Mouse (Mus musculus) CH12.LX (cell line): ENCODE measurements around the gene Tnfsf13b. TPM values are rescaled to one million over a fixed set of nuclear protein-coding genes. Genes with fewer than 3 reads are reported as not detected.

ENCODE experiments used
- DNase-seq: peaks from one replicate; pipeline ENCODE4 v3.0.0-alpha.2; 2013; ENCODE audit errors: extremely low read depth
- H3K27ac ChIP-seq: 2 replicates; pipeline ENCODE4 v1.5.1; 2012; ENCODE audit warnings: low read depth, mild to moderate bottlenecking, control low read depth, moderate library complexity; ENCODE audit not compliant: insufficient read depth
- H3K27me3 ChIP-seq: replicated peaks from 2 replicates; pipeline ENCODE3; 2012; ENCODE audit warnings: inconsistent platforms
- H3K36me3 ChIP-seq, 2 experiments: replicated peaks in 1 of 2; 2 replicates each; pipeline versions ENCODE3 to v1.6.1; 2012; ENCODE audit warnings: inconsistent platforms in 1 of 2, low read length in 1 of 2, mild to moderate bottlenecking in 1 of 2, mixed read lengths in 1 of 2, moderate library complexity in 1 of 2; ENCODE audit not compliant: control insufficient read depth in 1 of 2, insufficient read depth in 1 of 2
- H3K4me1 ChIP-seq, 2 experiments: 2 replicates each; pipeline ENCODE4 v1.6.1; 2012; ENCODE audit warnings: inconsistent platforms in 1 of 2, moderate library complexity in 1 of 2; ENCODE audit not compliant: insufficient read depth in 2 of 2, control insufficient read depth in 1 of 2
- H3K4me2 ChIP-seq: 2 replicates; pipeline ENCODE4 v1.6.1; 2012; ENCODE audit warnings: low read depth, mild to moderate bottlenecking, control low read depth; ENCODE audit not compliant: poor library complexity, insufficient read depth, severe bottlenecking
- H3K4me3 ChIP-seq, 3 experiments: fragments of 150-350 bp in 1 of 3; sonication (generic) in 1 of 3; replicated peaks in 1 of 3; 2 replicates each; pipeline versions ENCODE3 to v1.5.1; 2011 to 2012; ENCODE audit warnings: low read depth in 2 of 3, low read length in 2 of 3, mild to moderate bottlenecking in 2 of 3, moderate library complexity in 2 of 3, control low read depth in 1 of 3, improper control_type of control experiment in 1 of 3, inconsistent platforms in 1 of 3, mixed read lengths in 1 of 3; ENCODE audit not compliant: poor library complexity in 1 of 3
- H3K79me2 ChIP-seq: replicated peaks from 2 replicates; pipeline ENCODE4 v1.6.1; 2012; ENCODE audit warnings: mild to moderate bottlenecking, moderate library complexity; ENCODE audit not compliant: control insufficient read depth, poor library complexity, insufficient read depth, severe bottlenecking; ENCODE audit errors: extremely low read depth
- H3K9ac ChIP-seq: 2 replicates; pipeline ENCODE4 v1.6.1; 2012; ENCODE audit warnings: low read depth, mild to moderate bottlenecking, control low read depth, moderate library complexity; ENCODE audit not compliant: insufficient read depth
- H3K9me3 ChIP-seq: replicated peaks from 2 replicates; pipeline ENCODE3; 2012; ENCODE audit warnings: low read length, inconsistent platforms, mixed read lengths
- BHLHE40 ChIP-seq: IDR thresholded peaks from 2 replicates; pipeline ENCODE4 v1.6.1; 2011; ENCODE audit warnings: mild to moderate bottlenecking, low read depth, low read length, improper control_type of control experiment
- CHD1 ChIP-seq: IDR thresholded peaks from 2 replicates; pipeline ENCODE4 v1.6.1; 2012; ENCODE audit warnings: low read depth, low read length, improper control_type of control experiment, inconsistent platforms
- ETS1 ChIP-seq: conservative IDR thresholded peaks from 2 replicates; pipeline ENCODE4 v1.6.1; 2012; ENCODE audit warnings: low read depth, mild to moderate bottlenecking, inconsistent platforms, low read length, improper control_type of control experiment, moderate library complexity
- JUND ChIP-seq: conservative IDR thresholded peaks from 2 replicates; pipeline ENCODE4 v1.6.1; 2011; ENCODE audit warnings: low read depth, low read length, improper control_type of control experiment
- MEF2A ChIP-seq: IDR thresholded peaks from 2 replicates; pipeline ENCODE4 v1.6.1; 2014; ENCODE audit warnings: low read depth, mild to moderate bottlenecking, inconsistent platforms, low read length, improper control_type of control experiment, borderline replicate concordance
- MXI1 ChIP-seq: IDR thresholded peaks from 2 replicates; pipeline ENCODE4 v1.6.1; 2011; ENCODE audit warnings: mild to moderate bottlenecking, low read depth, low read length, improper control_type of control experiment
- MYC ChIP-seq: IDR thresholded peaks from 2 replicates; pipeline ENCODE4 v1.6.1; 2011; ENCODE audit warnings: low read depth, mild to moderate bottlenecking, improper control_type of control experiment, low read length
- NELFE ChIP-seq: IDR thresholded peaks from 2 replicates; pipeline ENCODE4 v1.6.1; 2011; ENCODE audit warnings: low read depth, low read length, improper control_type of control experiment
- NRF1 ChIP-seq: IDR thresholded peaks from 2 replicates; pipeline ENCODE4 v1.6.1; 2014; ENCODE audit warnings: low read depth, mild to moderate bottlenecking, inconsistent platforms, low read length, improper control_type of control experiment, moderate library complexity
- RCOR1 ChIP-seq: conservative IDR thresholded peaks from 2 replicates; pipeline ENCODE4 v1.6.1; 2012; ENCODE audit warnings: low read depth, mild to moderate bottlenecking, inconsistent platforms, low read length, improper control_type of control experiment
- SIN3A ChIP-seq: IDR thresholded peaks from 2 replicates; pipeline ENCODE4 v1.6.1; 2012; ENCODE audit warnings: low read length, improper control_type of control experiment, inconsistent platforms
- TCF12 ChIP-seq: IDR thresholded peaks from 2 replicates; pipeline ENCODE4 v1.6.1; 2014; ENCODE audit warnings: low read depth, mild to moderate bottlenecking, inconsistent platforms, low read length, improper control_type of control experiment
- UBTF ChIP-seq: IDR thresholded peaks from 2 replicates; pipeline ENCODE4 v1.6.1; 2012; ENCODE audit warnings: low read depth, mild to moderate bottlenecking, inconsistent platforms, low read length, improper control_type of control experiment, moderate library complexity
- USF1 ChIP-seq: IDR thresholded peaks from 2 replicates; pipeline ENCODE4 v1.6.1; 2014; ENCODE audit warnings: low read depth, mild to moderate bottlenecking, inconsistent platforms, low read length, improper control_type of control experiment
- ZC3H11A ChIP-seq: IDR thresholded peaks from 2 replicates; pipeline ENCODE4 v1.6.1; 2012; ENCODE audit warnings: low read depth, mild to moderate bottlenecking, inconsistent platforms, low read length, improper control_type of control experiment
- ZKSCAN1 ChIP-seq: IDR thresholded peaks from 2 replicates; pipeline ENCODE4 v1.6.1; 2012; ENCODE audit warnings: low read depth, inconsistent platforms, low read length, improper control_type of control experiment, borderline replicate concordance
- dilution Hi-C: fragments of 300-500 bp; cut with MboI; formaldehyde crosslinking; loops from 2 replicates; pipeline ENCODE4 v1.14.3; 2020; ENCODE audit warnings: low sequenced_read_pairs; ENCODE audit not compliant: extremely low pct_unique_long_range_greater_than_20kb, extremely low pct_ligation_motif_present
- in situ Hi-C: fragments of 300-500 bp; cut with MboI; formaldehyde crosslinking; loops from 3 replicates; pipeline ENCODE4 v1.14.3; 2019; ENCODE audit warnings: low sequenced_read_pairs, low pct_ligation_motif_present, low pct_unique_long_range_greater_than_20kb, mixed read lengths
- polyA plus RNA-seq: library from polyadenylated mRNA; unstranded; fragments of >175 nt; gene quantifications from 2 replicates; pipeline ENCODE4 v1.2.1, GENCODE M21; 2012; ENCODE audit warnings: low read depth; ENCODE audit not compliant: insufficient read length
- total RNA-seq, 2 experiments: library from RNA; depleted of rRNA; stranded (reverse); fragments of 300-350 nt in 1 of 2; fragments of >200 nt in 1 of 2; gene quantifications; 2 replicates each; pipeline ENCODE4 v1.2.3; 2012 to 2014

The Tnfsf13b gene
- total and polyA plus RNA-seq, 3 experiments = 0.04 to 2.5 (median 0.85) TPM

GRCm38 (mm10) chr8:9978475-9979230, 27.6 kb upstream of the Tnfsf13b start:
- H3K27ac ChIP-seq = no peak overlapping the region
- TF ChIP-seq ETS1 = no peak
- no peak for TF ChIP-seq NRF1
- no peak for TF ChIP-seq ZC3H11A

GRCm38 (mm10) chr8:9979746-9980145, 26.5 kb upstream of the Tnfsf13b start:
- Histone ChIP-seq H3K79me2 (peaks cover 52% of the 10 kb centered on the region), H3K36me3 (peaks cover 18 to 42% of the 10 kb centered on the region in 2 experiments), H3K4me3 (no peak overlapping the region), H3K4me1 (peaks cover 5 to 29% of the 10 kb centered on the region in 2 experiments; a peak in 3 of 4 replicates), H3K9ac (no peak overlapping the region), H3K27ac (no peak overlapping the region), H3K9me3 (no peaks in the 10 kb centered on the region), H3K4me2 (peak overlapping the region; percentile 33; the same call in 1 of the 2 replicates), H3K27me3 (no peaks in the 10 kb centered on the region)
- TF ChIP-seq UBTF (no peak), MXI1 (no peak), CHD1 (no peak), MYC (no peak), ZKSCAN1 (no peak), RCOR1 (no peak), MEF2A (no peak), SIN3A (no peak), BHLHE40 (no peak), JUND (no peak), NELFE (no peak), ETS1 (no peak), USF1 (no peak), TCF12 (no peak)
- in situ Hi-C loops (loop anchor here (25.0 kb wide), 1 partner anchor 333 kb away; no protein-coding TSS in a partner anchor), dilution Hi-C loops (no loop called here)
- DNase-seq = no peak

More at GRCm38 (mm10) chr8:9978475-9979230, 27.6 kb upstream of the Tnfsf13b start:
- Histone ChIP-seq H3K9me3 (no peaks in the 10 kb centered on the region), H3K27me3 (no peaks in the 10 kb centered on the region), H3K4me1 (peaks cover 5 to 35% of the 10 kb centered on the region in 2 experiments; a peak in 3 of 4 replicates), H3K4me2 (peak overlapping the region; percentile 89), H3K36me3 (peaks cover 13 to 33% of the 10 kb centered on the region in 2 experiments), H3K9ac (peak overlapping the region; percentile 95), H3K79me2 (peaks cover 52% of the 10 kb centered on the region), H3K4me3 (peak overlapping the region; percentile 71 to 94 (median 77))
- dilution Hi-C loops = no loop called here
- in situ Hi-C loops = loop anchor here (25.0 kb wide), 1 partner anchor 334 kb away; no protein-coding TSS in a partner anchor
- peak; percentile 15 for DNase-seq
